Mouse (Mus musculus) T-helper 2 cell (primary cell): Measurements from ENCODE around the gene Ahsg.

Source experiments
- in situ Hi-C: fragments of 300-600 bp; cut with MboI, MseI; formaldehyde crosslinking; loops from one replicate; pipeline ENCODE4 v1.15.1; 2025; ENCODE audit warnings: high pct_unique_total_duplicates

Gene Ahsg

DNA sequence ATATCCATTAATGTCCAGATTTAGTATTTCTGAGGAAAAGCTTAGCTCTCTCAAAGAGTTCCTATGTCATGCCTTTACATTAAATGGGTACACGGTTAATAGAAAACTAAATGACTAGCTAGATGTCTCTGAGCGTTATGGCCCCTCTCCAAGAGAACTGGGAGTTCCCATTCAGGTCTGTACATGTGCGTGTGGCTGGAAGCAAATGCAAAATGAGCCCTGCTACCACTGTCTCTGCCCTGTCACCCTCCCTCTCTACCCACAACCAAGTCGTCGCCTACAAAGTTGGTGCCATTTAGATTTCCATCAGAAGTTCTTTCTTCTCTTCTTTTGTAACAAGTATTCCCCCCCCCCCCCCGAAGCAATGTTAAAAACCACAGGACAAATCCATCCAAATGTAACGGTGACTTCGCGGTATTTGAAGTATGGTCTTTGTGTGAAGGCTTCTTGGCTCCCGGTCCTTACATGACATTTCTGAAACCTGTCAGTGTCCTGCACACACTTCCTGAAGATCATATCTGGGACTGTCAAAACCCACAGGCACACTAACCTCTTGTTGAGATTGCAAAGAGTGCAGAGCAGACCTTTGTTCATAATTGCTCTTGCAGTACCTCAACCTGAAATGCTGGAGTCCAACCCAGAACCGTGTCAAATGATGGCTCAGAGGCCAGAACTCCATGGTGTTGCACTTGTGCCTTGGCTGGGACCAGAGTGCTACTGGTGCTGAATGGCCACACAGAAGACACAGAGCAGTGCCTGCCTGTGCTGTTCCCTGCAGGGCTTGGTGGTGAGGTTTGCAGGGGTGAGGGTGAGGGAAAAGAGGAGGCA is at the start of gene Ahsg:
Ahsg (plus strand) TSS at position 595 of the 828 bp plus-strand sequence.
- in situ Hi-C loops = no loop called here

DNA sequence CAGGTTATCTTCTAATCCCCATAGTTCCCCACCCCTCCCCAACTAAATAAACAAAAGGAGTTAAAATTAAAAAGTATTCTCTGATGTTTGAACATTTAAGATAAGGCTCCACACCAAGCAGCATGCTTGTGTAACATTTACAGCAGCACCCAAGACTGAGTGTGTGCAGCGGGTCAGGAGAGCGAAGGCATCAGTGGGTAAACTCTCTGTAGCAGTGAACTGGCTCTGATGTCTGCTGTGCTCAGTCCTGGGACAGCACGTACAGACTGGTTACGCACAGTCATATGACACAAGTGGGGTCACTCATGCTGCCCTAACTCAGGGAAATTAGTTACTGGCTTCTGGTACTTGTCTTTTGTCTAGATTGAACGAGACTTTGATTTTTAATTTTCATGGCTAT is 48.2 kb upstream of the Ahsg start:
- in situ Hi-C loops = no loop called here

DNA sequence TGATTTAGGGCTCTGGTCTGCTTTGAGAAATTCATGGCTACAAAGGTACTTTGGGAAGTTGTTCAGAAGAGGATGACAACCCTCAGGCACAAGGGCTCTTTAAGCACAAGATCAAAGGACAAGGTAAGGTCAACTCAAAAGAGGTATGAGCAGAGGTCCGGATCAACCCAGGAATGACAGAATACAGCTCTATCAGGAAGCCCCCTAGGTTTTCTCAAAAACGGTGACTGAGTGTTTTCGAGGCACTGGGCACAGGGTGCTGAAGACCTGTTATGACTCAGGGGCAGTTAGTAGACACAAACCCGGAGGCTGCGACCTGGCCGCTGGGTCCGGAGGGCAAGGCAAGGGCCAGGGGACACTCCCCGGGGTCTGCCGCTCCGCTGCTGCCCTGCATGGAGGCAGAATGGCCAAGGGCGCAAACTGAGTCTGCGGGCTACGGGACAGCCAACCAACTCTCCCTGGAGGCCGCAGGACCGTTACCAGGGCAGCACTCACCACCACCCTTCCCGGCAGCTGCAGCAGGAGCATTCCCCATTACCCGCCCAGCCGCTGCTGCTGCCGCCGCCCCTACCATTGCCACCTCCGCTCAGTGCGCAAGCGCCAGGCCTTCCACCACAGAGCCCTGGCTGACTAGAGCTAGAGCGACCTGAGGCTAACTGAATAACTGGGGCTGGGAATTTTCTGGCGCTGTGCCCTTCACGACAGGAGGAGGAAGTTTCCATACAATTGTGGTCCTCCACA is 46.8 kb upstream of the Ahsg start:
- in situ Hi-C loops = no loop called here

DNA sequence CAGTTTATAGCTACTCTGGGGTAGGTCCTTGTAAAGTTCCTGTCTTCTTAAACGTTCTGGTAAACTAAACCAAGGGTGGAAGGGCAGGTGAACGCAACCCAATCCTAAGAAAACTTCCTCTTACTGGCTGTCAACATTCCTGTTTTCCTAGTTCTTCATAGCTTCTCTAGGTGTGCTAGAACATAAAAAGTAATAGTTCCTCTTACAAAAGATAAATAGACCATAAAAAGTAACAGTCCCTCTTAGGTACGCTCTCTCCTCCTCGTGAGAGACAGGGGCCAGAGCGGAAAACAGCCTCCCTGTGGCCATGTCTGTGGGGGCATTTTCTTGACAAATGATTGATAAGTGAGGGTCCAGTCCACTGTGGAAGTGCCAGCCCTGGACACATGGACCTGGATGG is 46.2 kb upstream of the Ahsg start:
- in situ Hi-C loops = no loop called here

DNA sequence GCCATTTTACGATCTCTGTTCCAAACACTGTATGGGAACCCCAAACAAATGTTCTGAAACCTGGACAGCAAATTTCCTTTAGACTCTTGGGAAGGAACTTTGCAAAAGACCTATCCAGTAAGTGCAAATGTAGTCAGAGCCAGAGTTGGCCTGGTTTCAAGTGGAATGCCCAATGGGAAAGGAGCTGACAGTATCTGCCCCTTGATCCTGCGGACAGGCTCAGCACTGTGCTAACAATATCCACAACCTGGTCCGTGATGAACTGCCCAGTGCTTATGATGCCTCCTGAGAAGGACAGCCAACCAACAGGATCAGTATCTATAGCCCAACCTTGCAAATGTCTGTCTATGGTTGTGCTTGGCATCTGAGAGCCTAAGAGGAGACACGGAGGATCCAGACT is 45.6 kb upstream of the Ahsg start:
- in situ Hi-C loops = no loop called here

DNA sequence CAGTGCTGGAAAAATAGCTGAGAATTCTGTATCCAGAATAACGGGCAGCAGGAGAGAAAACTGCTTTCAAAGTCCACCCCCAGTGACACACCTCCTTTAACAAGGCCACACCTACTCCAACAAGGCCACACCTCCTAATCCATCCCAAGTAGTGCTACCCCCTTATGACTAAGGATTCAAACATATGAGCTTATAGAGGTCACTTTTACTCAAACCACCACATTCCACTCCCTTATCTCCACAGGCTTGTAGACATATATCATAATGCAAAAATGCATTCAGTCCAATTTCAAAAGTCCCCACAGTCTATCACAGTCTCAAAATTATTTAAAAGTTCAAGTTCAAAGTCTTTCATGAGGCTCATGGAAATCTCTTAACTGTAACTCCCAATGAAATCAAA is 43.4 kb upstream of the Ahsg start:
- in situ Hi-C loops = no loop called here

DNA sequence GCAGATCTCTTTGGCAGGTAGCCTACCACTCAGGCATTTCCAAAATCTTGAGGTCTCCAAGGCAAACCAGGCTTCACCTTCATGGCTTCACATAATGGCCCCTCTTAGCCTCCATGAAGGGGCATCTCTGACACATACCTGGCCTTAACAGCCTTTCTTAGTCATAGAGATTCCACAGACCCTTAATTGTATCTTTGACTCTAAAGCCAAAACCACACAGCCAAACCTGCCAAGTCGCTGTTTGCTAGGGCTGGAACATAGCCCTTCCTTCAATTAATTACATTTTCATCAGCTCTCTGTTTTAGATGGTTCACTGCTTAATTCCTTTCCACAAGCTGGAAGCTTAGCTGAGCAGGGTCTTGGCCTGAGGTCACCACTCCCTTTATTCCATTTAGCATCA is 42.7 kb upstream of the Ahsg start:
- in situ Hi-C loops = no loop called here

DNA sequence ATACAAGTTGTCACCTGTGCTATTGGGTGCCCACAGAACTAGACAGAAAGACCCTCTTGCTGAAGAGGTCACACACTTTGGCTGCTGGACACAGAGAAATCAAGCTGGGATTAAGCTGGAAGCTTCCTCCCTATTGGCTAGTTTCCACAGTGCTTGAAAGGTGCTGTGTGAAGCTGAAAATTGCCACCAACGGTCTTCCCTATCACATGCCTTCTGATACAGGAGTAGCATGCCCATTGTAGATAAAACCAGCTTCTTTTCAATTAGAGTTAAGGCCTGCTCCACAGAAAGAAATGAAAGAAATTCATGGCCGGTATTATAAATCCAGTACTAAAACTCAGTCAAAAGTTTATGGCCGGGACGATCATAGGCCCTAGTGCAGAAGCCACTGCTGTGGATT is 38.4 kb upstream of the Ahsg start:
- in situ Hi-C loops = loop anchor here (5.0 to 25.0 kb wide), 2 partner anchors 415 to 460 kb away; partner anchors contain the start of gene Etv5

DNA sequence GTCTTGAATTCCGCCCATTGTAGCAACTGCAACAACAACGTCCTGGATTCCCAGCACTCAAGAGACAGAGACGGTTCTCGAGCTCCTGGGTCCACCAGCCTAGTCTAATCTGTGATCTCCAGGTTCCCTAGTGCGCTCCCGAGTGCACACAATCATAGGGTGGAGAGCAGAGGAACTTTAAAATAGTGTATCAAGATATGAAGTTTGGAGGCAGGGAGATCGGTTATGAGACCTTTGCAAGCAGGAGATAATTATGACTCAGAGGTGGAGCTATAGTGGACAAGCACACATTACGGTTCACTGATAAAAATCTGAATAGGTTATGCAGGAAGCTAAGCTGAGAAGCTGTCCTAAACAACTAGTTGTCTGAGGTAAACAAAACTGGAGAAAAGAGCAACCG is 34.3 kb upstream of the Ahsg start:
- in situ Hi-C loops = loop anchor here (25.0 kb wide), 1 partner anchor 456 kb away; no protein-coding TSS in a partner anchor

DNA sequence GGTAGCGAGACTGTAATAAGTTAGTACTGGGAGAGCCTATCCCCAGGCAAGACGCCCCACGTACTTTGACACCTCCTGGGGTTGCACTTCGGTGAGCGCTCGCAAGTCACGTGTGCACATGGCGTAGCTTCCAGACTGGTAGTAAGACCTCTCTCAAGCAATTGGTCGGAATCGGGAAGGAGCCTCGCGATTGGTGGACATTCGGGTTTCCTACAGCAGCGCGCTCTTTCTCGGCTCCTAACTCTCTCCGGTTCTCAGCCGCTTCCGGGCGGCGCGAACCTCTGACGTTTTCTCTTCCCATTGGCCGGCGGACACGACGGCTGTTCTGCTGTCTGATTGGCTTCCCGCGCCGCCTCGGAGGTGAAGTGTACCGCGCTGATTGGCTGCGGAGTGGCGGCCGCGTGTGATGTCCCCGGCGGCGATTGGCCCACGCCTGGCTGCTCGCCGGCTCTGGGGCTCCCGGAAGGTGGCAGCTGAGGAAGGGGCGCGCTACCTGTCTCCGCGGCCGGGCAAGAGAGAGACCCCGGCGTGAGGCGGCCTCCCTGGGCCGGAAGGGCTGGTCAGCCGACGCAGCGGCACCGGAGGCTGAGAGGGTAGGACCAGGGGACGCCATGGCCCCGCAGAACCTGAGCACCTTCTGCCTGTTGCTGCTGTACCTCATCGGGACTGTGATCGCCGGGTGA is 33.5 kb upstream of the Ahsg start, which contains the start of the genes Tbccd1 and Dnajb11:
Tbccd1 (minus strand) TSS at position 239 of the 683 bp plus-strand sequence.
Dnajb11 (plus strand) TSS at position 415 of the 683 bp plus-strand sequence.
- in situ Hi-C loops = loop anchor here (25.0 kb wide), 1 partner anchor 455 kb away; no protein-coding TSS in a partner anchor

DNA sequence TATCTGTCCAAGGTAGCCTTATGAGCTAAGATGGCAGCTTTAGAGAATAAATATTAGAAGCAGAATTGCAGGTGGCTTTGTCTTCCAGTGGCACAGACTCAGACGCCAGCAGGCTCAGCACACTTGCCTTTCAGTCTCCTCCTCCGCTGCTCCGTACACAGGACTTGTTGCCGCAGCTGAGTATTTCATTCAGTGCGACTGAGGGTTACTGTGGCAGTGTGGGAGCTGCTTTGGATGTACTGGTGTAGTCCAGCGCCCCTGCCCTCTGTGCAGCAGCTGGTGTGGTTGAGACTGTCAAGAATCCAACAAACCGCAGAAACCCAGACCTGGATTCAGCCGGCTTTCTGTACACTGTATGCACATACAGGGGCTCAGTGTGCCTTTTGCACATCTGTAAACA is 18.7 kb upstream of the Ahsg start:
- in situ Hi-C loops = loop anchor here (25.0 kb wide), 1 partner anchor 440 kb away; no protein-coding TSS in a partner anchor

DNA sequence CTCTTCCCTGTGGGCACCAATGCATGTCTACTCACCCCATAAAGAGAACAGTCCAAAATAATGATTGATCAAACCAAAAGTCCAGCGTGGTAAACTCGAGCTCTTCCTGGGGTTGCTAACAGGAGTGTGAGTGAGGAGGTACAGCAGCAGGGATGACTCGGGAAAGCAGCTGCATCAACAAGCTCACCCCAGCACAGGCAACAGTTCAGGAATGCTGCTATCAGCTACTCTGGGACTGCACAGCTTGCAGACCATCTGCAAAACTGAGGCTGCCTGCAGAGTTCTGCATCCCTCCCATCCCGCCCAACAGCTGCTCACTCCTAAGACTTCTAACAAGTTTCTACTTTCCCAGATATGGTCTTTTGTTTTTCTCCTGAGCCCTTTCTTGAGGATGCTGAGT is 17.7 kb upstream of the Ahsg start:
- in situ Hi-C loops = loop anchor here (25.0 kb wide), 1 partner anchor 439 kb away; no protein-coding TSS in a partner anchor

DNA sequence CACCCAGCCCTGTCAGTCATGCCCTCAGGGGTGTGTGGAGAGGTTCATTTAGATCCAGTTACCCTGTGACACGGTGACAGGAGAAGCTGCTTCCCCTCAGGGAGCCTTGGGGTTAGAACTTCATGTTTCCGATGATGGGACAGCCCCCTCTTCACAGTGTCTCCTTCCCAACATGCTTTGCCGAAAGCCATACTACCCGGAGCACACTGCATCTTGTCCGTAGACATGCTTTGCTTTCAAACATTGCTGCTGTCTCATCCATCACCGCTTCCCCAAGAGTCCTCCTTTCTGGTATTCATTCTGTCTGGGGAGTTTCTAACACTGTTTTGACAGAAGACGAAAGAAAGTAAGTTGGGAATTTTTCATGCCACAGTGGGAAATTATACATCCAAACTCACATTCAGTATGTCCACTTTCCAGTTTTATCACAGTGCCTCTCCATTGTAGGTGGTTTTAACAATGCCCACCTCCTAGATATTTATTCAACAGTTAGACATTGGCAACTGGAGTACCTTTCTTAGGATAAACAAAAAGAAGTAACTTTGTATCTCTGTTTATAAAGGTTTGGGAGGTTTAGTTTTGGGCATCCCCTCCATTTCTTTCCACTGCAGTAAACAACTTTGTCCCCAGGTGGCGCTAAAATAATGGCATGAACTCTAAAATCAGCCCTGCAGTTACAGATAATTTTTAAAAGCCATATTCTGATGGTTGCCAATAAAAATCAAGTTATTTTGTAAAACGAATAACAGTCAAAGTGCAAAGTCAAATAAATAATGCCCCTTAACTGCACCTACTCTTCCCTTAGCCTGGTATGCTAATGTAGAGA is 14.6 kb upstream of the Ahsg start:
- in situ Hi-C loops = no loop called here

DNA sequence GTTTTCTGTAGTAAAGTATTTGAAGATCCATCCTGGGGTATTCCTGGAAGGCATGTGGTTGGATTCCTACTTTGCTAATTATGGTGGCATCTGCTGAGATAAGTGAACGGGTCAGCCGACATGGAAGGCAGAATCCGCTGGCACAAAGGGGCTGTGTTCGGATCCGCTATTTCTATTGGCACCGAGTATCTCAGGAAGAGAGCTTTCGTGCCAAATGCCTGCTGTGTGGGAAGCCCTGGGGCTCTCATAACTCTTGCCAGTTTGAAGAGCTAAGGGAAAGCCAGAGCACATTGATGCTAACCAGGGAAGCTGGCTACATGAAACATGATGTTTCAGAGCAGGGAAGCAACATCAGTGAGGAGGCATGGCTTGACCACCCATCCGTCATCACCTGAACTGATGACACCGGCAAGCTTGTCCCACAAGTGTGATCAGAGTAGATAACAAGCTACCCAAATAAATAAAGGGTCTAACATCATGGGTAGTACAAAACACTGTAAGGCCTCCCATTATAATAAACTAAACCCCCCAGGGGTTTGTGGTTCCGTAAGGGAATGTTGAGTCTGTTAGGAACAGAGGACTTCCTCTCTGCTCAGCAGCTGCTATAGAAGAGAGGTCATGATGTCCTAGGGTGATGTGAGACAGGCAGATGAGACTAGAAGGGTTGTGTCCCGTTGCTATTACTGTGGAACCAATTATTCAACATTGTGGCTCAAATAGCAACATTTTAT is 13.3 kb upstream of the Ahsg start:
- in situ Hi-C loops = no loop called here

DNA sequence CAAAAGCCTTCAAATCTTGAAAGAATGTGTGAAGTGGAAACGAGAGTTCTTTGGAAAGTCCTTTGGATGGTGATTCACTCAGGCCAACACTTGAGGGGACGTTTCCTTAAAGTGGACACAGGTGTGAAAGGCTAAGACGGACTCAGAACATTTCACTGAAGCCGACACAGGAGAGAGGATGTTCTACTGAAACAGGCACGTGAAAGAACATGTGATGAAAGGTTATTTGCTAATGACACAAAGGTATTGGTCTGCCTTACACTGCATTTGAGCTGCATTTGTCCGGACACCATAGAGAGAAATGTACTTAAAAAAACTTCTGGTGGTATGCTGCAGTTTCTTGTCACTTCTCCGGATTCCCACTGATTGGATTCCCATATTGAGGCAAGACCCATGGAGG is 12.4 kb upstream of the Ahsg start:
- in situ Hi-C loops = no loop called here

DNA sequence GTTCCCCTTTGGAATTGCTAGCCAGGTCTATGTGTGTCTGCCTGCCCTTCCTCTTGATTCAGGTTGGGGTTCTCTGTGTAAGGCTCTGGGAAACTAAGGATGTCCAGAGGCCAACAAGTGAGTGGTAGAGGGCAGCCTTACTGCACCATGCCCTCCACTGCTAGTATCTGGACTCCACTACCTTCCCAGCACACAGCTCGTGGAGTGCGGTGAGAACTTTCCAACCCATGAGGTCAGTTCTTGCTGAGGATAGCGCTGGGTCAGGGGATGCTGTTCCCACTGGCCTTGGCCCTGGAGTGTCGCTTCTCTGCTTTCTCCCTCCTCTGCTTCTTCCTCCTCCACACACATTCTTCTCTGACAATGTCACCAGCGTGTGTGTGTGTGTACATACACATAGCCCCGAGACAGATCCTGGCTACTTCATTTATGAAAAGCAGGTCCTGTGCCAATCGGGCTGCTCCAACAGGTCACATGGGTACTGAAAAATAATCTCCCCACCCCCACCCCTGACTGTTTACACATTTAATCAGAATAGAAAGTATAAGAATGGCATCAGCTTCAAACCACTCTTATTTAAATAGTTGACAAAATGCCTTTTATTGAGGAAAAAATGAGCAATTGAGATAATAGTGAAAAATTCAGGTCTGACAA is 11.0 kb upstream of the Ahsg start:
- in situ Hi-C loops = no loop called here

DNA sequence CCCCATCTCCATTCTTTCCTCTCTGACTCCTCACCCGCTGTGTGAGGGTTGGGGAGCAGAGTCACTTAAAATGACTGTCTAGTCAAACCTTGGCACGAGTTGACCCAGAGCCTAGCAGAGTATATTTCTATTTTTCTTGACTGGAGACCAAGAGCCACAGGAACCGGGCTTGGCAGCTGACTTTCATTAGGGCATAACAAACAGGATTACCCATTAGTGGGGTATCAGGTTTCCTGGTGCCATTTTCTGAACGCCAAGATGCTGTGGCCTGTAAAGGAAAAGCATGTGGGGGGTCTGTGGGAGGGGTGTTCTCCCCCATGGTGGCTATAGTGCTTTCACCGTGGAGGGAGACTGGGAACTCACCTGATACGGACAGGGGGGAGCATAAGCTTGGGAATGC is 10.2 kb upstream of the Ahsg start:
- in situ Hi-C loops = no loop called here

DNA sequence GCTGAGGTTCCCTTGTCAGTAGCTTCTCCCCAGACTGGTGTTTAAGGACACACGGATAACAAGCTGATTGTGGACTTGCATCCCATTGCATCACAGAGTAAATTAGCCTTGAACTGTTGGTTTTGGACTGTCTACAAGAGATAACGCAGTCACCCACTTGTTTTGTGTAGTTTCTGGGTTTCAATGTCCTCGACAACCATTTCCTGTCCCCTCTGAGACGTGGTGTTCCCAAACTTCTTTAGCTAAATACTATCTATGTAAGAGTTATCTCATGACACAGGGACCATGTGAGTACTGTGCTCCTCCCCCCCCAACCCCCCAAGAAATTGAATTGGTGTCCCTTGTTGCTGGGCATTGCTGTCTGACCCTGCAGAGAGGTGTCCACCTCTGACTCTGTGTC is 9.6 kb upstream of the Ahsg start:
- in situ Hi-C loops = no loop called here

DNA sequence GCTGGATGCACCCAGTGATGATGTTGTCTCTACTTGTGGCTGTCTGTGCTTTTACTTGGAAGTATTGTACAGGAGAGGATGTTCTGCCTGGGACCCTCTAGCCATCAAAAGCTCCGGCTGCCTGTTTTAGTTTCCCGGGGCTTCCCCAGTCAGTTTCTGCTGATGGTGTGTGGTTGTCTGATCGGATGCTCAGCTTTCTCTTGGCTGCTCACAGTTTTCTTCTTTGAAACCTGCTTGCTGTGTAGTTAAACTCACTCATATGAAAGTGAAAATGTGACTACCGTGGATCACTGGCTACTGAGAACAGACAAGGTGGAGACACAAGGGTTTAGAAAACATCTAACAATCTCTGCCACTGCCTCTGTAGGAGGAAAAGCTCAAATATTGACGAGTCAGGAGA is 7.6 kb upstream of the Ahsg start:
- in situ Hi-C loops = no loop called here

DNA sequence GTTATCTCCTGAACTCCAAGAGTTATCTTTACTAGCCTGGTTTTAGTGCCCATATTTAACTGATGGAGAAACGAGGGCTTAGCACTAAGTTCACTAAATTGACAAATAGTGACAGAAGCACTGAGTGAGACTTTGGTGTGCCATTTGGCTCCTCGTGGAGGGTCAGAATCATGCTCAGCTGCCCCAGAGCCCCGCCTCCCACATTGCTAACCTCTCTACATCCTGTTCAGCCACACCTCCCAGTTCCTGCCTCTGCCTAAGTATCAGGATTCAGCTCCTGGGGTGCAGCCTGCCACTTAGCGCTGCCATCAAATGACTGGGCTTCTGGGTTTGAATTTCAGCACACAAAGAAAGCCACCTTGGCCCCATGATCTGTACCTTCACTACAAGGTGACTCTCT is 5.7 kb upstream of the Ahsg start:
- in situ Hi-C loops = no loop called here
